Mouse (Mus musculus): ENCODE data around the gene Smoc1. TPM values are rescaled to one million over a fixed set of nuclear protein-coding genes. Genes with fewer than 3 reads are reported as not detected.

The Smoc1 gene
- 0.55 and 0.63 TPM in 2 replicates for polyA plus RNA-seq (2014; fragmentation: Nextera tagmentation; extraction: Ambion mirVana)

GRCm38 (mm10) chr12:81026277-81026994 lies at the start of gene Smoc1:
Smoc1 (plus strand) TSS chr12:81026808.
- peak; percentile 48 for DNase-seq
- peak within 1 kb of the TSS; percentile 91 for H3K4me2 ChIP-seq
- no peaks in the 10 kb centered on the region for H3K9me3 ChIP-seq (ENCODE audit: low read depth, low read length)
- TF ChIP-seq CTCF (IDR thresholded peaks at IDR 0.05; ENCODE audit: low read depth), result no peak
- H3K27ac ChIP-seq (ENCODE audit: low read depth), result no peak within 1 kb of the TSS
- 6% methylated on average over 28 of the region's 42 CpGs for WGBS
- peak within 1 kb of the TSS; percentile 16; the same call in 1 of the 2 replicates for H3K9ac ChIP-seq
- H3K27me3 ChIP-seq (ENCODE audit: insufficient read depth, low read length), result peaks cover 40% of the 10 kb centered on the region
- H3K4me3 ChIP-seq (ENCODE audit: low read depth, low read length), result peak within 1 kb of the TSS; percentile 44
- ATAC-seq (ENCODE audit: insufficient read depth), result peak; percentile 88
- H3K4me1 ChIP-seq (ENCODE audit: insufficient read depth), result no peaks in the 10 kb centered on the region
- H3K36me3 ChIP-seq (ENCODE audit: insufficient read depth), result no peaks in the 10 kb centered on the region

GRCm38 (mm10) chr12:80982326-80982725 lies 44.3 kb upstream of the Smoc1 start:
- WGBS, result 2% methylated on average over 7 of the region's 7 CpGs
- no peak overlapping the region for H3K27ac ChIP-seq (ENCODE audit: low read depth)
- H3K9me3 ChIP-seq (ENCODE audit: low read depth, low read length), result no peaks in the 10 kb centered on the region
- no peak overlapping the region for H3K4me3 ChIP-seq (ENCODE audit: low read depth, low read length)
- DNase-seq, result peak; percentile 88
- H3K4me1 ChIP-seq (ENCODE audit: insufficient read depth), result no peaks in the 10 kb centered on the region
- no peaks in the 10 kb centered on the region for H3K27me3 ChIP-seq (ENCODE audit: insufficient read depth, low read length)
- H3K4me2 ChIP-seq, result no peak overlapping the region
- no peak overlapping the region for H3K9ac ChIP-seq
- TF ChIP-seq CTCF (IDR thresholded peaks at IDR 0.05; ENCODE audit: low read depth), result peak; percentile 98
- H3K36me3 ChIP-seq (ENCODE audit: insufficient read depth), result no peaks in the 10 kb centered on the region
- ATAC-seq (ENCODE audit: insufficient read depth), result no peak

DNA sequence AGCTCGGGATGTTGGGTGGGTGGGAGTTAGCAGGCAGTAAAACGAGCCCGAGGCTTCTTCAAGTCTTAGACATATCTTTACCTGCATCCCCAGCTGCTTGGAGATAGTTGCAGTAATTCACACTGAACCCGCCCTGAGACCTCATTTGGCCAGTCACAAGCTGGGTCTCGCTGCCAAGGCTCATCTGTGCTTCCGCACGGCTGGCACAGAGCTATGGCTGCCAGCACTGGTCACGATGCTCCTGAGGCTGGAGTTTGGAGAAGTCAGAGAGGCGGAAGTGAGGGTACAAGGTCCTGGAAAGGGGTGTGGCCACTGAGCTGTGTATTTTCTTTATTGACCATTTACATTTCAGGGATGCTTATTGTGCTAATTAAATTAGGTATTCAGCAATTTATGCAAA lies 42.9 kb upstream of the Smoc1 start:
- TF ChIP-seq CTCF (IDR thresholded peaks at IDR 0.05; ENCODE audit: low read depth), result no peak
- Histone ChIP-seq H3K9ac (no peak overlapping the region), H3K4me2 (no peak overlapping the region), H3K4me3 (ENCODE audit: low read depth, low read length) (no peak overlapping the region), H3K36me3 (ENCODE audit: insufficient read depth) (no peaks in the 10 kb centered on the region), H3K4me1 (ENCODE audit: insufficient read depth) (no peaks in the 10 kb centered on the region), H3K9me3 (ENCODE audit: low read depth, low read length) (no peaks in the 10 kb centered on the region), H3K27me3 (ENCODE audit: insufficient read depth, low read length) (no peaks in the 10 kb centered on the region), H3K27ac (ENCODE audit: low read depth) (no peak overlapping the region)
- WGBS, result 77% methylated on average over 9 of the region's 9 CpGs
- ATAC-seq (ENCODE audit: insufficient read depth) (no peak), DNase-seq (no peak)

DNA sequence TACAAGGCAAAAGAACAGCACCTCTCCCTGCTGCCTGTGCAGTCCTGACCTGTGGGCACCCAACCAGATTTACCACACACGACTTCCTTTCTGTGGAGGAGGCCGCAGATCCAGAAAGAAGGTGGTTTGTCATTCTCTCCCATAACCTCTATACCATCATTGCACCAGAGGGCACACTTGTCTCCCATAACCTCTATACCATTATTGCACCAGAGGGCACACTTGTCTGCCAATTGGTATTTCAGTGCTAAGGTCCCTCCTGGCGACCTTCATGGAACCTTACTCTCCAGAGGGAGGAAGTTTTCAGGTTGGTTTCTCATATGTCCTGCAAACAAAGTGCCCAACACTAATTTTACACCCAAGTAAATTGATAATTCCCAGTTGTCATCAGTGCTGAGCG lies 40.0 kb upstream of the Smoc1 start:
- H3K9me3 ChIP-seq (ENCODE audit: low read depth, low read length), result no peaks in the 10 kb centered on the region
- no peak for DNase-seq
- 76% methylated on average over 4 of the region's 4 CpGs for WGBS
- H3K9ac ChIP-seq, result no peak overlapping the region
- ATAC-seq (ENCODE audit: insufficient read depth), result no peak
- no peak overlapping the region for H3K27ac ChIP-seq (ENCODE audit: low read depth)
- 0 out of 2 replicates have a peak, but pooled peaks have one; percentile 3 for TF ChIP-seq CTCF (IDR thresholded peaks at IDR 0.05; ENCODE audit: low read depth)
- no peak overlapping the region for H3K4me3 ChIP-seq (ENCODE audit: low read depth, low read length)
- no peaks in the 10 kb centered on the region for H3K36me3 ChIP-seq (ENCODE audit: insufficient read depth)
- no peak overlapping the region for H3K4me2 ChIP-seq
- no peaks in the 10 kb centered on the region for H3K4me1 ChIP-seq (ENCODE audit: insufficient read depth)
- no peaks in the 10 kb centered on the region for H3K27me3 ChIP-seq (ENCODE audit: insufficient read depth, low read length)

DNA sequence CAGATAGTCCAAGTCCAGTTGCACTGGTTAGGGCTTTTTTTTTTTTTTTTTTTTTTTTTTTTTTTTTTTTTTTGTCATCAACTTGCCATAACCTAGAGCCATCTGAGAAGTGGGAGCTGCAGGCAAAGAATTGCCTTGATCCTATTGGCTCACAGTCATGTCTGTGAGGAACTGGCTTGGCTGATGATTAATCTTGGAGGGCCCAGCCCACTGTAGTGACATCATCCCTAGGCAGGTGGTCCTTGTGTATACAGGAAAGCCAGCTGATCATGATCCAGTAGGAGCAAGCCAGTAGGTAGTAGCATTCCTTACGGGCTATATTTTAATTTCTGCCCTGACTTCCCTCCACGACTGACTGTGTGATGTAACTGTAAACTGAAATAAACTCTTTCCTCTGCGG lies 38.3 kb upstream of the Smoc1 start:
- no peak overlapping the region for H3K27ac ChIP-seq (ENCODE audit: low read depth)
- 80% methylated on average over 3 of the region's 3 CpGs for WGBS
- H3K9me3 ChIP-seq (ENCODE audit: low read depth, low read length), result no peaks in the 10 kb centered on the region
- no peak for TF ChIP-seq CTCF (IDR thresholded peaks at IDR 0.05; ENCODE audit: low read depth)
- no peaks in the 10 kb centered on the region for H3K36me3 ChIP-seq (ENCODE audit: insufficient read depth)
- H3K4me1 ChIP-seq (ENCODE audit: insufficient read depth), result no peaks in the 10 kb centered on the region
- no peak for DNase-seq
- no peaks in the 10 kb centered on the region for H3K27me3 ChIP-seq (ENCODE audit: insufficient read depth, low read length)
- H3K4me2 ChIP-seq, result no peak overlapping the region
- H3K4me3 ChIP-seq (ENCODE audit: low read depth, low read length), result no peak overlapping the region
- no peak overlapping the region for H3K9ac ChIP-seq
- ATAC-seq (ENCODE audit: insufficient read depth), result no peak

DNA sequence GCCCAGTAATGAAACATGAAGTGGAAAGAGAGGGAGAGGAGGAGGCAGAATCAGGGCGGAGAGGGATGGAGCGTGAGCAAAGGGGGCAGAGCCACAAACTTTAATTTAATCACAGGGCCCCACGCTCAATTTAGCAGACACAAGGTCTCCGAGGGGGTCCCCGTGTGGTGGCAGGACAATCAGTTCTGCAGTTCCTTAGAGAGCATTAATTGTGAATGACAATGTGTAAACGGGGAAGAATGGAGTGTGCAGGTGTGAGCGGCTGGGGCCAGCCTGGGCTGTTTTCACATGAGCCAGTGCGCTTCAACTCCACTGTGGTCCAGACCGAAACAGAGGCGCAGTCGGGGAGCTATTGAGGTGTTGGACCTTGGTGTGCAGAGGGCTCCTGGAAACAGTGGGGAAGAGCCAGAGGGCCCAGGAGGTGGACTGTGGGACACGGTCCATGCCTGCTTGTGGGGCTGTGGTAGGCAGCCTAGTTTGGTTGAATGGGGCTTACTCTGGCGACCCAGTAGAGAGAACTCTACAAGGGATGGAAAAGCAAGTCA lies 35.6 kb upstream of the Smoc1 start:
- Histone ChIP-seq H3K4me3 (ENCODE audit: low read depth, low read length) (no peak overlapping the region), H3K27ac (ENCODE audit: low read depth) (no peak overlapping the region), H3K4me2 (no peak overlapping the region), H3K36me3 (ENCODE audit: insufficient read depth) (no peaks in the 10 kb centered on the region), H3K27me3 (ENCODE audit: insufficient read depth, low read length) (no peaks in the 10 kb centered on the region), H3K4me1 (ENCODE audit: insufficient read depth) (no peaks in the 10 kb centered on the region), H3K9ac (no peak overlapping the region), H3K9me3 (ENCODE audit: low read depth, low read length) (no peaks in the 10 kb centered on the region)
- no peak for ATAC-seq (ENCODE audit: insufficient read depth)
- DNase-seq, result no peak
- WGBS, result 85% methylated on average over 13 of the region's 13 CpGs
- no peak for TF ChIP-seq CTCF (IDR thresholded peaks at IDR 0.05; ENCODE audit: low read depth)

DNA sequence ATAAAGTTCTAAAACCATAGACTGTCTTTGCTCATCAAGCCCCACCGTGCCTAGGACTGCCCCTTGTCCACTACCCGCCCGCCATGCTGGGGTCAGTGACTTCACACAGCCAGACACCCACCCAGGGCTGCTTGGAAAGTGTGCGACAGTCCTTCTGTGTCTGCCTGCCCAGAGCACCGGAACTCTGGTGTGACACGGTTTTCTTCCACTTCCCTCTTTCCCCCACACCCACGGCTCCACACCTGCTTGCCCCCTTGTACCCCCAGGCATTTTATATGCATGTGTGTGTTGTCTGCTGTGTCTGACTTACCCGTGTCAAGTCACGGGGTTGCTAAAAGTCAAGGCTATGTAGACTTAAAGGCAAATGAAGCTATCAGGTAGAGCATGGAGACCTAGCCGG lies 34.8 kb upstream of the Smoc1 start:
- H3K27me3 ChIP-seq (ENCODE audit: insufficient read depth, low read length), result no peaks in the 10 kb centered on the region
- DNase-seq (no peak), ATAC-seq (ENCODE audit: insufficient read depth) (no peak)
- no peak overlapping the region for H3K4me3 ChIP-seq (ENCODE audit: low read depth, low read length)
- TF ChIP-seq CTCF (IDR thresholded peaks at IDR 0.05; ENCODE audit: low read depth), result no peak
- H3K27ac ChIP-seq (ENCODE audit: low read depth), result no peak overlapping the region
- no peaks in the 10 kb centered on the region for H3K36me3 ChIP-seq (ENCODE audit: insufficient read depth)
- no peaks in the 10 kb centered on the region for H3K9me3 ChIP-seq (ENCODE audit: low read depth, low read length)
- no peaks in the 10 kb centered on the region for H3K4me1 ChIP-seq (ENCODE audit: insufficient read depth)
- no peak overlapping the region for H3K4me2 ChIP-seq
- WGBS, result 81% methylated on average over 10 of the region's 10 CpGs
- no peak overlapping the region for H3K9ac ChIP-seq

All from lung, embryonic 14.5 days (tissue).